Mouse (Mus musculus): ENCODE measurements at regions not wholly inside any gene's neighbourhood (a gene's known extent, or its start where the extent isn't known, plus 50 kb on each side); places are given as distances from the start of the nearest gene placed in this dataset.

DNA sequence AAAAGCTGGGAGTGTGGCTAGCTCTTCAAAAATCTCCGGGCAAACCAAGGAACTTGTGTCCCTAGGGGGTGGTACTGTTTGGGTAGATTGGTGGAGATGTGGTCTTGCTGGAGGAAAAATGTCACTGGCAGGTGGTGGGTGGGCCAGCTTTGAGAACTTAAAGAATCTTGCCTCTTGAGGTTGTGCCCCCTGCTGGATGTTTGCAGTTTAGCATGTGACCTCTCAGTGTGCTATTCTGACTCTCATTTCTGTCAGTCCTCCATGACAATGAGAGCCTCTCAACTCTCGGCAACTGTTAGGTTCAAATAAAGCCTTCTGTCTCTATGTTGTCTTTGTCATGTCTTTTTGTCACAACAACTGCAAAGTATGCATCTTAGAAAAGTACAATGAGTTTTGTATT is 392.5 kb downstream of the Lipi start:
- TF ChIP-seq CTCF (IDR thresholded peaks at IDR 0.05) (no peak), EP300 (IDR thresholded peaks at IDR 0.05; ENCODE audit: insufficient read depth, low read depth, low read length) (no peak)

All from heart, adult 2 months (tissue).